Mouse (Mus musculus) kidney, embryonic 15.5 days (tissue): Measurements from ENCODE around the gene Adamts18. TPM values are rescaled to one million over a fixed set of nuclear protein-coding genes. Genes with fewer than 3 reads are reported as not detected.

Experiments
- ATAC-seq: fragments of 200-750 bp; cut with Nextera tagmentation; replicated peaks from 2 replicates; pipeline ENCODE4 v1.8.0; 2017; ENCODE audit warnings: moderate TSS enrichment; ENCODE audit not compliant: low FRiP score
- H3K27ac ChIP-seq: fragments of 300-500 bp; sonication (generic); 2 replicates; pipeline ENCODE4 v1.5.1; 2015; ENCODE audit warnings: mild to moderate bottlenecking, inconsistent platforms
- H3K27me3 ChIP-seq: fragments of 300-500 bp; sonication (generic); 2 replicates; pipeline ENCODE4 v1.6.1; 2015; ENCODE audit warnings: inconsistent platforms
- H3K36me3 ChIP-seq: fragments of 300-500 bp; sonication (generic); 2 replicates; pipeline ENCODE4 v1.6.1; 2015; ENCODE audit warnings: inconsistent platforms
- H3K4me1 ChIP-seq: fragments of 300-500 bp; sonication (generic); 2 replicates; pipeline ENCODE4 v1.6.1; 2015; ENCODE audit warnings: inconsistent platforms
- H3K4me2 ChIP-seq: fragments of 300-500 bp; sonication (generic); 2 replicates; pipeline ENCODE4 v1.6.1; 2015; ENCODE audit warnings: moderate library complexity, mild to moderate bottlenecking, inconsistent platforms
- H3K4me3 ChIP-seq: fragments of 300-500 bp; sonication (generic); replicated peaks from 2 replicates; pipeline ENCODE4 v1.5.1; 2015; ENCODE audit warnings: mild to moderate bottlenecking, inconsistent platforms
- H3K9ac ChIP-seq: fragments of 300-500 bp; sonication (generic); 2 replicates; pipeline ENCODE4 v1.6.1; 2015; ENCODE audit warnings: mild to moderate bottlenecking, inconsistent platforms
- H3K9me3 ChIP-seq: fragments of 300-500 bp; sonication (generic); replicated peaks from 2 replicates; pipeline ENCODE4 v1.6.1; 2016; ENCODE audit warnings: inconsistent platforms
- WGBS: fragments of 180-500 bp; shearing (Covaris S2); methylation state at CpG from one replicate; pipeline ENCODE4 v1.1.7; 2015; ENCODE audit warnings: mixed read lengths; 5-methylcytosine and 5-hydroxymethylcytosine counted together
- polyA plus RNA-seq: library from polyadenylated mRNA; unstranded; fragments of >200 nt; fragmentation: Nextera tagmentation; extraction: Ambion mirVana; gene quantifications from 2 replicates; pipeline ENCODE4 v1.2.1, GENCODE M21; 2015

The Adamts18 gene
- polyA plus RNA-seq, 1 experiment from 2014 or later: 3.9 TPM

- Histone ChIP-seq H3K4me3 (no peak overlapping the region), H3K27ac (no peak overlapping the region), H3K4me2 (no peak overlapping the region), H3K36me3 (no peaks in the 10 kb centered on the region), H3K27me3 (no peaks in the 10 kb centered on the region), H3K9me3 (no peaks in the 10 kb centered on the region), H3K4me1 (no peaks in the 10 kb centered on the region), H3K9ac (no peak overlapping the region)
- no peak for ATAC-seq
- WGBS: no CpG with 5 or more reads among the region's 3 CpGs
Observed at GRCm38 (mm10) chr8:113791061-113791460, 57.5 kb downstream of the Adamts18 start.

DNA sequence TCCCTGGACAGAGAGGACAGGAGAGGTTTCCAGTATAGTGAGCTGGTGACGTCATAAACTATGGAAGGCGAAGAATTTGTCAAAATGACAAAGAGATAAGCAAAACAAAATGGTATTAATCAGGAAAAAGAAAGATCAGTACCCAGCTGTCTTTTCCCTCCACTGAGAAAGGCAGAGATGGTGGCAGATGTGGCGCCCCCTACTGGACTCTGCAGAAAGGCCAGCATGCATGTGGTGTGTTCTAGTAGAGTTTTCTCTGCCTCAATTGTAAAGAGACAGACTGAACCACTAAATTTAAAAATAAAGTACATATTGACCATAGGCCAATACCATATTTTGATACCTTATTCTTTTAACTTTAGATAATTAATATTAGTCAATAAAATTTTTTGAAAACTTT is 64.8 kb downstream of the Adamts18 start:
- Histone ChIP-seq H3K4me3 (no peak overlapping the region), H3K9ac (no peak overlapping the region), H3K27ac (no peak overlapping the region), H3K4me1 (no peaks in the 10 kb centered on the region), H3K4me2 (no peak overlapping the region), H3K9me3 (no peaks in the 10 kb centered on the region), H3K36me3 (no peaks in the 10 kb centered on the region), H3K27me3 (no peaks in the 10 kb centered on the region)
- no peak for ATAC-seq
- no CpG with 5 or more reads among the region's 3 CpGs for WGBS

DNA sequence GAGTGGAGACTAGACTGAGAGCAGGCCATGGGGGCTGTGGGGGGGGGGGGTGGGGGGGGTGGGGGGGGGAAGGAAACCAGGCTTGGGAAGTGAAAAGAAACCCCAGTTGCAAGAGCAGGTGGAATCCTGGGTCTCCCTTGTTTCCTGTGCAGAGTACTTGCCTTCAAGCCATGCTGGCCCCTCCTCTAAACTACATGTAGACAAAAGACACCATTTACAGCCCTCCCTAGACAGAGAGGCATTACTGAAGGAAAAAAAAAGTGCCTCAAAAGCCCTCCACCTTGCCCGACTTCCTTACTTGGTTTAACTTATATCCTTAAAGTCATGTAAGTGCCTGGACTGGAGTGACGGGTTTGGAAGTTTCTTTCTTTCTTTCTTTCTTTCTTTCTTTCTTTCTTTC is 67.0 kb downstream of the Adamts18 start:
- WGBS: 48% methylated on average over 2 of the region's 2 CpGs
- no peaks in the 10 kb centered on the region for H3K36me3 ChIP-seq
- no peak overlapping the region for H3K4me3 ChIP-seq
- H3K4me1 ChIP-seq: no peaks in the 10 kb centered on the region
- no peak overlapping the region for H3K4me2 ChIP-seq
- no peak overlapping the region for H3K9ac ChIP-seq
- H3K27me3 ChIP-seq: no peaks in the 10 kb centered on the region
- H3K9me3 ChIP-seq: no peaks in the 10 kb centered on the region
- no peak for ATAC-seq
- H3K27ac ChIP-seq: no peak overlapping the region

DNA sequence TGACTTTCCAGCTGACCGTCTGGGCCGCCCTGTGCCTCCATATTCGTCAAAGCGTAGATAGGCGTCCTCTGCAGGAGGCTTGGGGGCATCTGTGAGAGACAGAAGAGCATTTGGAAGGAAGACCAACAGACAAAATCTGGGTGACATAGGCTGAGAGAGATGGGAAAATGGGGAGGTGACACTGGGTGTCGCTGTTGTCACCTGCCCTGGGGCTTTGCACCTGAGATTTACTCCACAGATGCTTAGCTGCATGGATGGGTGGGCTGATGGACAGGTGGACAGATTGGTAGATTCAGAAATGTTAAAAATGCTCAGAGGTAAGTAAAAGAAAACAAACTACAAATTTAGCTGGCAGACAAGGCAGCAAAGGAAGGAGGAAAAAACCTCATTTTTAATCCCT is 73.2 kb downstream of the Adamts18 start:
- Histone ChIP-seq H3K9me3 (no peaks in the 10 kb centered on the region), H3K4me3 (no peak overlapping the region), H3K9ac (no peak overlapping the region), H3K36me3 (no peaks in the 10 kb centered on the region), H3K4me2 (no peak overlapping the region), H3K4me1 (no peaks in the 10 kb centered on the region), H3K27ac (no peak overlapping the region), H3K27me3 (no peaks in the 10 kb centered on the region)
- ATAC-seq: no peak
- WGBS: 83% methylated on average over 6 of the region's 6 CpGs

DNA sequence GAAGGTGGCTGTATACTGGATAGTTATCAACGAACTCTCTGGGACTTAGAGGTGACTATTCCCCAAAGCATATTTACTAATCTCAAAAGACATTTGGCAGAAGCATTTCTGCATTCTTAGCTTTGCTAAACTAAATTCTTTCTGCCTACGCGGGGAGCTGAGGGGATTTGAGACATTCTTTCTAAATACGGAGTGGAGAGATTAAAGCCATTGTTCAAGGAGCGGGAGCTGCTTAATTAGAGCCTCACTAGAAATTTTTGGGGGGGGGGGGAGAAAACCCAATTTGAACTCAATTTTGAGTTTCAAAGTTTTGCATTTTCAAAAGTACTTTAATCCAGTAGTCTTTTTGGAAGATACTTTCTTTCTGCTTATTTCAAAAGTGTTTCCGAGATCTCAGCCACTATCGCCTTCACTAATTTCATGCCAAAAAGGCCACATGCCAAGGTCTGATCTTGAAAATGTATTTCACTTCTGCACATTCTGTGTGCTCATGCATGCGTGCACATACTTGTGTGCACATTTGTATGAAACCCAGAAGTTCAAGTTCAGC is 79.6 kb downstream of the Adamts18 start:
- H3K27me3 ChIP-seq: no peaks in the 10 kb centered on the region
- no peaks in the 10 kb centered on the region for H3K9me3 ChIP-seq
- no peak overlapping the region for H3K27ac ChIP-seq
- H3K4me3 ChIP-seq: no peak overlapping the region
- H3K9ac ChIP-seq: no peak overlapping the region
- H3K4me2 ChIP-seq: no peak overlapping the region
- WGBS: 79% methylated on average over 8 of the region's 8 CpGs
- no peak for ATAC-seq
- no peaks in the 10 kb centered on the region for H3K36me3 ChIP-seq
- peaks cover 4% of the 10 kb centered on the region for H3K4me1 ChIP-seq

- no peak overlapping the region for H3K4me3 ChIP-seq
- WGBS: 67% methylated on average over 4 of the region's 4 CpGs
- H3K36me3 ChIP-seq: no peaks in the 10 kb centered on the region
- no peak overlapping the region for H3K27ac ChIP-seq
- ATAC-seq: no peak
- peaks cover 12% of the 10 kb centered on the region for H3K4me1 ChIP-seq
- no peak overlapping the region for H3K9ac ChIP-seq
- H3K4me2 ChIP-seq: no peak overlapping the region
- no peaks in the 10 kb centered on the region for H3K27me3 ChIP-seq
- H3K9me3 ChIP-seq: no peaks in the 10 kb centered on the region
Observed at GRCm38 (mm10) chr8:113765121-113765520, 83.4 kb downstream of the Adamts18 start.

GRCm38 (mm10) chr8:113763592-113764355 is 84.8 kb downstream of the Adamts18 start:
- H3K36me3 ChIP-seq: no peaks in the 10 kb centered on the region

DNA sequence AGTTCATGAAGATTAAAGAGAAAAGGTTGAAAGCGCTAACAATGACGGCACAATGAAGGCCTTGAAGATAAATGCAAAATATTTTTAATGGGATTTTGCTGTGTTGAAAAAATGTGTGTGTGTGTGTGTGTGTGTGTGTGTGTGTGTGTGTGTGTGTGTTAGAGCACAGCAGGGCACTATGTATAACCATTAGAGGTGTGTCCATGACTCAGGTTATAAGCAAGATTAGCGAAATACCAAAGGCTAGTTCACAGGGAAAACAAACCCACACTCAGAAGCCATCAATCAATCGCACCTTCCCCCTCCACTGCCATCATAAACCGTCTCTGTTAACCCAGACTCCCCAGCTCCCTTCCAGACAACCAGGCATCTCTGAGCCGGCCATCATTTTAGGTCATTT is 86.4 kb downstream of the Adamts18 start:
- Histone ChIP-seq H3K9me3 (no peaks in the 10 kb centered on the region), H3K4me3 (no peak overlapping the region), H3K4me1 (peaks cover 12% of the 10 kb centered on the region), H3K27ac (no peak overlapping the region), H3K27me3 (no peaks in the 10 kb centered on the region), H3K9ac (no peak overlapping the region), H3K4me2 (no peak overlapping the region), H3K36me3 (no peaks in the 10 kb centered on the region)
- no peak for ATAC-seq
- WGBS: 42% methylated on average over 6 of the region's 6 CpGs

More at GRCm38 (mm10) chr8:113763592-113764355, 84.8 kb downstream of the Adamts18 start:
- no peak for ATAC-seq
- Histone ChIP-seq H3K27me3 (no peaks in the 10 kb centered on the region), H3K4me2 (no peak overlapping the region), H3K9ac (no peak overlapping the region), H3K4me1 (peaks cover 12% of the 10 kb centered on the region), H3K4me3 (no peak overlapping the region), H3K27ac (no peak overlapping the region), H3K9me3 (no peaks in the 10 kb centered on the region)
- WGBS: 38% methylated on average over 10 of the region's 10 CpGs

GRCm38 (mm10) chr8:113755866-113756265 is 92.7 kb downstream of the Adamts18 start:
- Histone ChIP-seq H3K9ac (no peak overlapping the region), H3K9me3 (no peaks in the 10 kb centered on the region), H3K4me2 (no peak overlapping the region), H3K4me3 (no peak overlapping the region), H3K27me3 (no peaks in the 10 kb centered on the region), H3K4me1 (peaks cover 7% of the 10 kb centered on the region; the same call in 1 of the 2 replicates), H3K27ac (no peak overlapping the region), H3K36me3 (no peaks in the 10 kb centered on the region)
- no peak for ATAC-seq
- WGBS: 8% methylated on average over 5 of the region's 5 CpGs

- Histone ChIP-seq H3K9ac (no peak overlapping the region), H3K36me3 (no peaks in the 10 kb centered on the region), H3K9me3 (no peaks in the 10 kb centered on the region), H3K27ac (no peak overlapping the region), H3K4me2 (no peak overlapping the region), H3K27me3 (no peaks in the 10 kb centered on the region), H3K4me3 (no peak overlapping the region), H3K4me1 (peaks cover 7% of the 10 kb centered on the region; the same call in 1 of the 2 replicates)
- no peak for ATAC-seq
- WGBS: 86% methylated on average over 2 of the region's 2 CpGs
Observed at GRCm38 (mm10) chr8:113753153-113753552, 95.4 kb downstream of the Adamts18 start.

- ATAC-seq: no peak
- H3K9me3 ChIP-seq: no peaks in the 10 kb centered on the region
- 91% methylated on average over 3 of the region's 3 CpGs for WGBS
- peaks cover 7% of the 10 kb centered on the region; the same call in 1 of the 2 replicates for H3K4me1 ChIP-seq
- H3K4me2 ChIP-seq: no peak overlapping the region
- no peak overlapping the region for H3K4me3 ChIP-seq
- no peak overlapping the region for H3K9ac ChIP-seq
- H3K27me3 ChIP-seq: no peaks in the 10 kb centered on the region
- H3K27ac ChIP-seq: no peak overlapping the region
- no peaks in the 10 kb centered on the region for H3K36me3 ChIP-seq
Observed at GRCm38 (mm10) chr8:113752349-113752748, 96.2 kb downstream of the Adamts18 start.

- ATAC-seq: no peak
- H3K4me1 ChIP-seq: no peaks in the 10 kb centered on the region
- no peak overlapping the region for H3K4me3 ChIP-seq
- no peaks in the 10 kb centered on the region for H3K36me3 ChIP-seq
- no peaks in the 10 kb centered on the region for H3K9me3 ChIP-seq
- WGBS: 66% methylated on average over 9 of the region's 9 CpGs
- no peak overlapping the region for H3K4me2 ChIP-seq
- no peaks in the 10 kb centered on the region for H3K27me3 ChIP-seq
- no peak overlapping the region for H3K27ac ChIP-seq
- H3K9ac ChIP-seq: no peak overlapping the region
Observed at GRCm38 (mm10) chr8:113735496-113736060, 113.0 kb downstream of the Adamts18 start.
